Mouse (Mus musculus) lung, postnatal 36 days (tissue): ENCODE measurements around the gene Gm28035.
A peak's percentile ranks its signal among the peaks of the same experiment; 100 is the strongest.

Experiments used
- DNase-seq: peaks from one replicate; pipeline ENCODE4 v3.0.0; 2022; ENCODE audit warnings: mixed read lengths

Gm28035 gene

GRCm38 (mm10) chr2:30316136-30316535 lies 75.8 kb downstream of the Gm28035 start:
- no peak for DNase-seq

GRCm38 (mm10) chr2:30316955-30317354 lies 76.6 kb downstream of the Gm28035 start:
- DNase-seq: no peak

- DNase-seq: peak; percentile 15
These were observed 78.9 kb downstream of the Gm28035 start for GRCm38 (mm10) chr2:30319260-30319659.

GRCm38 (mm10) chr2:30323111-30323510 lies 82.7 kb downstream of the Gm28035 start:
- DNase-seq: no peak

- no peak for DNase-seq
These were observed 84.9 kb downstream of the Gm28035 start for GRCm38 (mm10) chr2:30325296-30325695.

GRCm38 (mm10) chr2:30327276-30327675 lies 86.9 kb downstream of the Gm28035 start:
- no peak for DNase-seq

- DNase-seq: peak; percentile 10
These were observed 88.4 kb downstream of the Gm28035 start for GRCm38 (mm10) chr2:30328791-30329190.
